15 mouse cellular contexts compared by ENCODE assay signal in genomic region chr5:119322411-119322810, GRCm38 (mm10).
"Had no signal": no experiment of that assay in that cellular context is flagged by ENCODE, and none has a peak within 500 bp of the region (broad histone marks: within the 10 kb centered on the region; RNA-seq: fewer than 3 reads in every experiment).

No protein-coding gene starts in this region.

- H3K9ac ChIP-seq: limb, embryonic 12.5 days; limb, embryonic 15.5 days; liver, embryonic 15.5 days; neural tube, embryonic 12.5 days; neural tube, embryonic 15.5 days had no signal

- H3K4me3 ChIP-seq: limb, embryonic 12.5 days; limb, embryonic 15.5 days; liver, embryonic 15.5 days; neural tube, embryonic 12.5 days; neural tube, embryonic 15.5 days had no signal

- DNase-seq: kidney, adult 18-20 months; kidney, adult 9 months; kidney, postnatal 14 days; kidney, postnatal 4 days; left cerebral cortex, postnatal 4 days; lung, adult 2 months; thymus, adult 18-20 months; thymus, postnatal 14 days had no signal

- H3K36me3 ChIP-seq: limb, embryonic 12.5 days; limb, embryonic 15.5 days; liver, embryonic 15.5 days; neural tube, embryonic 12.5 days; neural tube, embryonic 15.5 days had no signal

- H3K27ac ChIP-seq: limb, embryonic 12.5 days; limb, embryonic 15.5 days; liver, embryonic 15.5 days; neural tube, embryonic 12.5 days; neural tube, embryonic 15.5 days had no signal

- H3K4me2 ChIP-seq: limb, embryonic 12.5 days; limb, embryonic 15.5 days; liver, embryonic 11.5 days; liver, embryonic 15.5 days; midbrain, embryonic 11.5 days; neural tube, embryonic 12.5 days; neural tube, embryonic 15.5 days had no signal

- H3K9me3 ChIP-seq: limb, embryonic 12.5 days; limb, embryonic 15.5 days; liver, embryonic 15.5 days; neural tube, embryonic 12.5 days; neural tube, embryonic 15.5 days had no signal

- H3K4me1 ChIP-seq: limb, embryonic 12.5 days; neural tube, embryonic 12.5 days; neural tube, embryonic 15.5 days had no signal

- H3K27me3 ChIP-seq: liver, embryonic 15.5 days; neural tube, embryonic 12.5 days; neural tube, embryonic 15.5 days had no signal
